Mouse (Mus musculus): ENCODE measurements around the gene Inpp5e.

Inpp5e gene

DNA sequence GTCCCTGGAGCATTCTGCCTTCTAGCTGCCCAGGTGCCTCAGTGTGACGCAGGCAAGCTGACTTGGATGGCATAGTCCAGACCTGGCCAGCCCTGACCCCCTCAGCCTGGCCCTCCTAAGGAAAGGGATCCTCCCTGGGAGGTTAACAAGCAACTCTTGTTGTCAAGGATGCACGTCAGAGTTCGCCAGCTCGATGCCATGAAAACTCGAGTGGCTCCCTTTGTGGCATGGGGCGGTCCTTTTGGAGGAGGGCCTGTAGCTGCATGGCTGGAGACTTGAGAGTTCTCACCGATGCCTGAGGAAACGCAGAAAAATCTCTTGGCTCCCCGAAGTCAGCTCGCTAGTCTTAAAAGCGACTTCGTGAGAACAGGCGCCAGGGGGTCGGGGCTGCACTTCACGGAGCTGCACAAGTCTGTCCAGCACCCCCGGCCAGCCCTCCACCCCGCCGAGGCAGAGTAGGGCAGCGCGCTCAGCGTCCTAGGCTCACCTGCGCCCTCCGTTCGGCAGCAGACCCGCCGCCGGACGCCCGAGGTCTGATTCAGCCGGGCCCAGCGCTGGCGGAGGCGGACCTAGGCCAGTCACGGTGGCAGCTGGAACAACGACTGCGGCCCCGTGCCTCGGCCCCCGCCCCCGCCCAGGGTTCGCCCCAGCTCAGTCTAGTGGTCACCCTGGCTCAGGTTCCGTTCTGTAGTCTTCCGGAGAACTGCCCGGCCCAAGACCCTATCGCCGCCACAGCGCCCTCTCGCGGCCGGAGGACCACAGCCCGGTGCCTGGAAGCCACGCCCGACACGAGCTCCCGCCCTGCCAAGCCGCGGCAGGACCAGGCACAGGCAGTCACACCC lies at the start of gene Inpp5e:
Gene Inpp5e (minus strand): TSS at position 689 of the 842 bp plus-strand sequence.
- DNase-seq (ENCODE audit: low read depth), result peak; percentile 89

DNA sequence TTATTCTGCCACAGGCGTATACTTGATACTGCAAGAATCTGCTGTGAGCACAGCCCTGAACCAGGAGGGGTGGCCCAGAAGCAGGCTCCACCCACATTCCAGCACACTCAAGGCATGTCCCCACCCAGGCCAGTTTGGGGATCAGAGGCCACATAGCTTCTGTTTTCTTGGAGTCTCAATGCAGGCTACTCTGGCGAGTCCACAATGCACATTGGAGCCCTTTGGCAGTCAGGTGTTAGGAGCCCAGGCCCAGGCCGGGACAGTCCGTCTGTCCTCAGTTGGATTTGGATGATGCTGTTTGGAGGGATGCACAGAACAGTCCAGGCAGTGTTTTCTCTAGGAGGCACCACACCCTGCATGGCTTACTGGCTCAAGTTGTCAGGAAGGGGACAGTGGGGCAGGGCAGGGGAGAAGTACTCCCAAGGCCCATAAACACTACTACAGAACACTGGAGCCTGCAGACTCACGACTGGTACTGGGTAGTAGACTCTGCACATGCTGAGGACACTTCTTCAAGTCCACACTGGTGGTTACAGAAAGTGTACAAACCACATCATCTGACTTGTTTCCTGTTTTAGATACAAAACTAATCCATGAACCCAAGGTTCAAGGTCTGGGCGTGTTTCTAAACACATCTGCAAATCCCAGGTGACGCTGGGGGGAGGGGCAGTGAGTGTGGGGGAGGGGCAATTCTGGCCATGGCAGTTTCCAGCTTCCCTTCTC lies 49.6 kb upstream of the Inpp5e start:
- DNase-seq (ENCODE audit: low read depth), result no peak

DNA sequence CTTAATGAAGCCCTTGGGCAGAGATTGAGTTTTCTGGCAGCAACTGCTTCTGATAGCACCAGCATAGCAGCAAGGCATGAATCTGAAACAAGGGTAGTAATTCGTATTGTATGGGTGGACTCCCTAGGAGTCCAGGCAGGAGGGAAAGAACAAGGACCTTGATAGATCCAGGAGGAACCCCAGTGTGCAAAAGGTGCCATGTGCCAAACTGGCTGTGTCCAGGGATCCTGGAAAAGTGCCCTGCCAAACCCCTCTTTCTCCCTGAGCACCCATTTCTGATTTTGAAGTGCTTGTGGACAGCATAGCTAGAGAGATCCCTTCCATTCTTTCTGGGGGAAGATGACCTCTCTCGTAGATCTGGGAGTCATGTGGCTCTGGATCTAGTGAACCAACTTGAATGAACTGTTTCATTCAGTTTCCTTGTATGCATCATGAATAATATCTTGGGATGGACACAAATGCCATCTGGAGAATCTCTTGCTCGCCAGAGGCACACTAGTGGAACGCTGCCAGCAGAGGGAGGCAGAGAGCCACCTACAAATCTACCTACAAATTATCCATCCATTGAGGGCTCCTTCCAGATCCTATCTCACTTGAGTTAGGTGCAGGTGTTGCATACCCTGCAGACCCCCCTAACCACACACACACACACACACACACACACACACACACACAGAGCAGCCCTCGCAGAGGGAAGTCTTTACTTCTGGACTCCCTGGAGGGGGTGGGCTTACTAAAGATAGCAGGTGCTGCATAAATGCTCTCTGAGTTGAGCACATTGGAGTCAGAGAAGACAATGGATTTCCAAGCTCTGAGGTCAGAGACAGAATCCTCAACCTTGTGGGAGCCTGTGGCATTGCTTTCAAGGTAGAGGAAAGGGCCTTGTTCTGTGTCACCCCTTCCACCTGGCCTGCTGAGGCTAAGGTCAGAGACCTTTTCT lies 40.4 kb upstream of the Inpp5e start:
- DNase-seq (ENCODE audit: low read depth), result peak; percentile 45

DNA sequence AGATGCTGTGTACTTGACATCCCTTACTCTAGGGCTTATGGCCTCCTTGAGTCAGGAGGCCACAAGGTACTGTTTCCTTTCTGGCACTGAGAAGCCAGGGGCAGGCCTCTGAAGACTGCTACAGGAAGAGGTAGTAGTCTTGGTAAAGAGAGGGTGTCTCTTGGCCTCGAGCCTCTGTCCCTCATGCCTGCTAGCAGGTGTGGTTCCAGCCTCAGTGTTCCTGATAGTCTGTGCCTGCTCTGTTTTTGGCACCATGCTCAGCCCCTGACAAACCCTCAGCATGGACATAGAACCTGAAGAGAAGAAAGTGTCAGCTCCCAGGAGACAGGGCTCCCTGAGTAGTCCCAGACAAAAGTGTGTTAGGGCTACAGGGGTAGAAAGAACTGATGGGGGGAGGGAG lies 38.4 kb upstream of the Inpp5e start:
- DNase-seq (ENCODE audit: low read depth), result no peak

DNA sequence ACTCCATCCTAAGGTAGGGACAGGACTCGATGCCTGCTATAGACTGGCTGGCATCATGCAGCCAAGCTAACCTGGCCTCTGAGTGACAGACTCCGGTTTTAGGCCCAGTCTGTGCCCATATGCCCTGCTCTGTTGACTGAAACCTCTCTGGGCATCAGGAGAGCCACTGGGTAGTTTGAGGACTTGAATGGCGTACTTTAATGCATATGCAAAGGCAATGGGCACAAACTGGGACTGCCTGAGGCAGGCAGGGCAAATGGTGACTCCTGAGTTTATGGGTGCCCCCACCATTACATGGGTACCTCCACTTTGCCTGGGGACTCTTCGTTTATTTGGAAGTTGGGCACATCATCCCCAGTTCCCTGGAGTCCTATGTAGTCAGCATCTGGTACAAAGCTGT lies 37.7 kb upstream of the Inpp5e start:
- DNase-seq (ENCODE audit: low read depth), result no peak

DNA sequence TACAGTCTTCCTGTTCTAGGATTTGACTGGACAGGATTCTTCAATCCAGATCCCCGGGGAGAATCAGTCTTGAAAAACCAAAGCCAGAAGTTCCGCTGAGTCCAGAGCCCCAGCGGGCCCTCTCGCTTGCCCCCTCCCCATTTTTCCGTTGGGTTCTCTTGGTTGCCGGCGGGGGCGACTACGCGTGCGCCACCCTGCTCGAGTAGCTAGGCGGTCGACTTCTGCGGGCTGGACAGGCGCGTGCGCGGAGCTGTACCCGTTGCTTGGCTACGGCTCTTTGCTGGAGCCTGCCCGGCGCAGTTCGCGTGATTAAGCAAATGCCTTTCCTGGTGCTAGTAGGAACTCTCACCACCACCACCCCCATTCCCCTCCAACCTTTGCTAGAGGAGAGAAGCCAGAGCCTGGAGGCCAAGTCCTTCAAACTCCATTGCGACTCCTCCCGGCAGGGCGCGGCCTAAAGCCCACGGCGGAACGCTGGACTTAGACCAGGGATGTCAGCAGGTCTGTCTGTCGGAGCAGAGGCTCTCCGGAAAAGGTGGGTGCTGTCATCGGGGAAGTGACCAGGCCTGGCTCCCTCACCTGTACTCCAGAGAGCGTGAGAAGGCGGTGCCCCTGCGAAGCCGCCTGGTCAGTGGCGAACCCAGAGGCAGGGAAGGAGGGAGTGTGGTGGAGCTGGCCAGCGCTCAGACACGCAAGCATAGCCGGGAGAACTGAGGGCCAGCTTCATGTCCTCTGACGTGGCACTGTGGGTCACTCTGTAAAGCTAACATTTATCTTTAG lies 36.9 kb upstream of the Inpp5e start:
- peak; percentile 80 for DNase-seq (ENCODE audit: low read depth)

DNA sequence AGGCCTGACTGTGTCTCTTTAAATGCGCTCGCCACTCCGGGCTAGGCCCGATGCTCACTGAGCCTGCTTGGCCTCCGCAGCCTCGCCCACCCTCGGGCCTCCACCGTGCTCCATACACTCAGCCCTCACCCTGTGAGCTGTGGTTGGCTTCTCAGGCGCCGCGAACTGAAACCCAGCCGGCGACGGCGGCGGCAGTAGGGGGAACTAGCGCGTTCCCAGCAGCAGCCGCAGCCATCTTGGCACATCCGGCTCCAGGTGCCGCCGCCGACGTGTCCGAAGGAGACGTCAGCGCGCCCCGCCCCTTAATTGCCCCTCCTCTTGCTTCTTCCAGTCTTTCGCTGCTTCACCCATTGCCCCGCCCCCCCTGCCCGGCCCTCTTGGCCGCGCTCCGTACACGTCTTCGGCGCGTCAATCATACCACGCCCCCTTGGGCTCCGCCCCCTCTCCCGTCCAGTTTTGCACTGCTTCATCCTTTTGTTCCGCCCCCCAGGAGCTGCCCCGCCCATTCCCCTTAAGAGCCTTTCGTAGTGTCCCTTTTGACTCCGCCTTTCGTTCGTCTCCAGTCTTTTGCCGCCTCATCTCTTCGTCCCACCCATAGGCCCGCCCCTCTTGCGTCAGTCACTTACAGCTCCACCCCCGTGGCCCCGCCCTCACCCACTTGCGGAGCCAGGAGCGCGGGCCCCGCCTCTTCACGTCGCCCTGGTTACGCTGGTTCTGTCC lies 36.1 kb upstream of the Inpp5e start, which contains the start of gene Sec16a:
Gene Sec16a (minus strand): TSS at position 271 of the 720 bp plus-strand sequence.
- DNase-seq (ENCODE audit: low read depth), result peak; percentile 100

DNA sequence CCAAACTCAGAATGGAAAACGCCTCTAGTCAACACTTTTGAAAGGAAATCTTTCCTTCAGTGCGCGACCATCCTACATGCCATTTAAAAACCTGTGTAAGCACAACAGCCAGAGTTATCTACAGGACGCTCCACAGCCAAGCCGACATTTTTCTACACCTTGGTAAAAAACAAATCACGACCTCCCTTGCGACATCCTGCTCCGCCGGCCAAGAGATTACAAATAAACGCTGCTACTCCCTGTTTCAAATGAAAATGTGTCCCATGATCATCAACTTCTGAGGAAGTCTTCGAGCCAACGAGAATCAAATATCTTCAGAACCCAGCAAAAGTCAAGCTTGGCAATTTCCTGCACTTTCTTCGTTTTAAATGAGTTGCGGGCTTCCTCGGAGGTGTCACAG lies 35.4 kb upstream of the Inpp5e start:
- DNase-seq (ENCODE audit: low read depth), result no peak

DNA sequence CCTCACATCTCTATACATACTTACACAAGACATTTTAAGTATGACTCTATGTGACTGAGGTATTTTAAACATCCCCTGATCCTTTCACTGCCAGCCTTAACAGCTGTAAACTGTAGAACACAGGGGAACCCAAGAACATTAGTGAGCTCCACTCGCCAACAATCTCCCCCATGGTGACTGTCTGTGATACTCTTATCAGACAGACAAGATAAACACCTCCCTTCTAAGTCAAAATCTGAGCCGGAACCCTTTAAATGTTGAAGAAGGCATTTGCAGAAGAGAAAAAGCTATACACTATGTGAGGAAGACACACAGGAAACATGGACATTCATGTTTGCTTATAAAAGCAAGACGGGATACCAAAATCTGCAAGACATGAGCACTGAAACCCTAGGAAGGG lies 34.9 kb upstream of the Inpp5e start:
- DNase-seq (ENCODE audit: low read depth), result no peak

DNA sequence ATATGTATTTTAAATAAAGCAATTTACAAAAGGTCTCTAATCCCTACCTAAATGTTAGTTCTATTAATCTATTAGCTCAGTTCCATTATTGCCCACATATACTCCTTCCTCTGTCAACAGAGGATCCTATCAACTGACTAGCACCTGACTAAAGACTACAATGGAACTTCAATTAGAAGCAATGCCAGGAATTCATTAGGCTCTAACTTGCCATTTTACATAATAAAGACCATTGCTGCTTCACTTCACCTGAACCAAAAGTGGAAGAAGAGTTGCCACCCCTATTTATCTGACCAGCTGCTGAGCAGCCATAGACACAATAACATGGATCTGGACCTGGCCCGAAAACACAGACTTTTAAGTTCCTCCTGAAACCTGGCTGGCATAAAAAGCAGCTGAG lies 33.8 kb upstream of the Inpp5e start:
- DNase-seq (ENCODE audit: low read depth), result no peak

DNA sequence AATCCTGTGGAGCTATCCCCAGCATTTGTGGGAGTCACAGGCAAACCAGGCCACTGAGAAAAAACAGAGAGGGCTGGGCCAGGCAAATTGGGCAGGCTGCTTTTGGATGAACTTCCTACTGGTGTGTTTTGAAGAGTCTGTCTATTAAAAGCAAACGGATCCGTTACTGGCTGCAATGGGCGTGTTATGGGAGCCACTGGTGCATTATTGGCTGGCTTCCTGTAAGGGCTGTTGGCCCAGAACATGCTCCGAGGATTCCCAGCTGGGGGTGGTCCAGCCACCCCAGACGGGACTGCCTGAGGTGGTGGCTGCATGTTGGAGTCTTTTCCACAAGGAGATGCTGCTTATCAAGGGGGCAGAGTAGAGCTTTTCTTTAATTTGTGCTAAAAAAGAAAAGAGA lies 32.7 kb upstream of the Inpp5e start:
- DNase-seq (ENCODE audit: low read depth), result no peak

DNA sequence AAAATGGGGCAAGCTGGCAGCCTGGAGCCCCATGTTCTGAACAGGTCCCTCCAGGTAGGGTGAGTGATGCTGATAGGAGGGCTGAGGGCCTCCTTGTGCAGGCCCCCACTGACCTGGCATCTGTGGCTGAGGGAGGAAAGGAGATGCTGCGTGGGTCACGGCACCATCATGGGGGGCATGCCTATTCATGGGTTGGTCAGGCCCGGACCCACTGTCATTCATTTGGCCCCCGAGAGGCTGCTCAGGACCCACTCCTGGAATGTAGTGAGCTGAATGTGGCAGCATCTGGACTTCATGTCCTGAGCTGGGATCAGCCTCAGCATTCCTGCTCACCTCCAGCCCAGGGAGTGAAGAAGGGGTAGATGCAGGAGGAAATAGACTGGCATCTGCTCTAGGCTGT lies 32.3 kb upstream of the Inpp5e start:
- DNase-seq (ENCODE audit: low read depth), result no peak

DNA sequence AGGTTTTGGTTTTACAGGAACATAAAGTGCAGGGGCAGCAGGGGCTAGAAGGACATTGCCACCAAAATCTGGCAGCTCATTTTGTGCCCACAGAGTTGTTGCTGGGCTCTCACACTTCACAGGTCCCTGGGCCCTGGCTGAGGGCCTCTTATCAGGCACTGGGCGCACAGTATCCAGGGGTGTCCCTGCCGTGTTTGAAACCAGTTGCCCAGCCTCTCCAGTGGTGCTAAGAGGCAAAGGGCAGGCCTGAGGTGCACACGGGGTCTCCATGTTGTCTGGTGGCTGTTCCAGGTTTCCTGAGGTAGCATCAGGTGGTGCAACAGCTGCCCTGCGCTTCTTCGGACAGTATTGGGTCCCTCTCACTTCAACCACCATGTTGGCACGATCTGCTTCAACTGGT lies 30.7 kb upstream of the Inpp5e start:
- DNase-seq (ENCODE audit: low read depth), result no peak

DNA sequence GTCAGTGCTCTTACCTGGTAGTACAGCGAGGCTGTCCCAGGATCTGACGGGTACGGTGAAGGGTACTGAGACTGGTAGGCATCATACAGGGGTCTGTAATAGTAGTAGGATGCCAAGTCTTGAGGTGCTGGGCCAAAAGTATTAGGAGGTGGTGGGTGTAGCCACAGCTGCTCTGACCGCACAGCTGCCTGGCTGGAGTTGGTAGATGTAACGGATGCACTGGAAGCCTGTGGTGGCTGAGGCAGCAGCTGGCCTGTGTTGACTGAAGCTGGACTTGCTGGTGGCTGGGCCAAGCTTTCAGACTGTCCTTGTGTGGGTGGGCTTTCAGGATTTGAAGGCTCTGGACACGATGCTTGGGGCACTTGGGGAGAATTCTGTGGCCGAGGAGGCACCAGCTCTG lies 29.4 kb upstream of the Inpp5e start:
- DNase-seq (ENCODE audit: low read depth), result no peak

DNA sequence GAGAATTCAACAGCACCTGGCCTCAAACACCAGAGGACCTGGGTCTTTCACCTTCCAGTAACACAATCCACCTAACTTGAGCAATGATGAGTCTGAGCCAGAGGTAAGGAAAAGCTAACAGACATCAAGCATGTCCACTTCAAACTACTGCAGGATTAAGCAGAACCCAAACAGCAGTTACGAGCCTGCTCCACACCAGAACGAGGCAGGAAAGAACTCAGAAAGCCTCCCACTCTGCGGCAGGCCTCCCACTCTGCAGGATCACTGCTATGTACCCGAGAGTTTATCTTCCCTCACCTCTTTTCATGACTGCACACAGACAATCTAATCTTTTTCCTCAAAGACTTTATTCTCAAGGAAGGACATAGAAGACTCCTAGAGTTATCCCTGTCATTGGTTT lies 28.2 kb upstream of the Inpp5e start:
- no peak for DNase-seq (ENCODE audit: low read depth)

DNA sequence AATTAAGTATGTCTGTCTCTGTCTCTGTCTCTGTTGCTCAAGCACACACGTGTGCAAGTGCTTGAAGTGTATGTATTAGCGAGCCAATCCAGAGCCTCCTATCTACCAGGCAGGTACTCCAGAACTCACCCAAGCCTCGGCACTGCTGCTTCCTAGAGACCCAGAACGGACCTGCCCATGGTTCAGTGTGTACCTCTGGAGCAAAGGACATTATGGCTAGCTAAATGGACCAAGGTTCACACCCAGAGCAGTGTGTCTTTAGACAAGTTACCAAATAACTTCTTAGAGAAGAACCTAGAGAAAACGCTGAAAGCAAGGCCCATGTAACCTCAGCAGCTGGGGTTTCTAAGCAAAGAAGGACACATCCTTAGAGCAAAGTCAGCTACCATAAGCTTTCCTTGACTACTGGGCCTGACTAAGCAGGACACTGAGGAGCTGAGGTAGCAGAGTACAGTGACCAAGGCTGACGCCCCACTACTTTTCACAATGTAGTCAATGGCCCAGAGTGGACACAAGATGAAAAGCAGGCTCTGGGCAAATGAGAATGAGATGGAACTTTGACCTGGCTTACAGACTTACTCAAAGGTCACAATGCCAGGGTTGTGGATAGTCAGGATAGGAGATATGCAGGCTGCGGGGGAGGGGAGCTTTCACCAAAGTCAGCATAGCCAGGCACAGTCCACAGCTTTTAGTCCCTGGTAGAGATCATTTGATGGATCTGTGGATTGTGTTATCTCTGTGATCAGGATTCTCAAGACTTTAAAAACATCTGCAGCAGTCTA lies 26.0 kb upstream of the Inpp5e start:
- DNase-seq (ENCODE audit: low read depth), result no peak

DNA sequence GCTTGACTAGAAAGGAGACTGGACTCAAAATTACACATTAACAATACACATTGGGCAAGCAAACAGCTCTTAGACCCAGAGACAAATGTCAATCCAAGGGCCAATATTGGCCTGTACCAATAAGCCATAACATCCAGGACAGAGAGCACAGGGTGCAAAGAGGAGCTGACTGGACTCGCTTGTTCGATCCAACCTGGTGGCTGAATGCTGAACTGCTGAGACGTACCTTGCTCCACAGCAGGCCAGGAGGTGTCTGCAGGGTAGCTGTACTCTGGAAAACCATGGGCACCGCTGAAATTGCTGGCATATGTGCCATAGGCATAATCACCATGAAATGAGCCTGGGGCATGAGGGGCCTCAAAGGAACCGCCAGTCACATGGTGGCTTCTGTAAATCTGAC lies 20.8 kb upstream of the Inpp5e start:
- DNase-seq (ENCODE audit: low read depth), result no peak

DNA sequence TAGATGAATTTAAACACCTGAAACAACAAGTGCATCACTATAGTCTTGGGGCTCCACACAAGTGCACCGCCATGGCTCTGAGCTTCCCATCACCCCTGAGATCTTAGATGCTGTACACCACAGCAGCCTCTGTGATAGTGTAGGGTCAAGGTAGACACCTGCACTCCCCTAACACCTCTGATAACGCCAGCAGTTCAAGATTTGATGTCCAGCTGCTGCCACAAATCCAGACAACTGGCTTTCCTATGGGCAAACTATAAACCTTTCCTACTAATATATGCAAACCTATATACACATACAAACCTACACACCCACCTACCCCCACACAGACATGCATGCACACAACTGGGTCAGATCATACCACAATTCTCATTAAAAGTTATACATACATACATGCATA lies 15.5 kb upstream of the Inpp5e start:
- DNase-seq (ENCODE audit: low read depth), result no peak

DNA sequence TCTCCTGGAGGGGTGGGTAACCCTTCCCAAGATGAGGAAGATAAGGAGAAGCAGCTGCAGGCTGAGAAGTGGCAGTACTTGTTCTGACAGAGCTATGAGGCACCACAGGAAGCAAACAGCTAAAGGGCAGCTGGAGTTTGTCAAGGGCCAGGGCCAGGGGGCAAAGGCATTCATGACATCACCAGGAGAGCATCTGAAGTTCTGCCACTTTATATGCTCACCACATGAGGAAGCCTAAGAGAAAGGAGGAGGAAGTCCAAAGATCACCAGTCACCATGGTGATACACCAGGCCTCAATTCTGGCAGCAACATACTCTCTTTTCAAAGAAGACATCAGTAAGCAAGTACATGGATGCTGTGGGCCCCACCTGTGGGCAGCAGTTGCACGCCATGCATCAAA lies 14.1 kb upstream of the Inpp5e start:
- DNase-seq (ENCODE audit: low read depth), result no peak

DNA sequence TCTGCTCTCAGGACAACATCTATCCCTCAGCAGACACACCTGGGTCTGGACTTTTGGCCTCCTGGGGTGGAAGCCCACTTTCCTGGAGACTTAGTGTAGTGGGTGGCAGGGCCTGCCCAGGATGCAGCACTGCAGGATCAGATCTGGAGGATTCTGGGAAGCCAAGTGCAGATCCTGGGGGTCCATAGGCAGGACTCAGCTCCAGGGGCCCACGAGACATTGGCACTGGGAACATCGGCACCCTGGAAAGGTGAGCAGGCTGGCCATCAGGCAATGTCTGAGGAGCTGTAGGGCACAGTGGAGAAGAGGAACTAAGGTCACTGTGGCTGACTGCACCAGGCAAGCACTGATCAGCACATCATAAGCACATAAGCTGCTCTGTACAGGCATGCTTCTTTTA lies 13.0 kb upstream of the Inpp5e start:
- DNase-seq (ENCODE audit: low read depth), result no peak

All from c-Kit-positive CD71-negative TER-119-negative erythroid progenitor cells, embryonic 14.5 days (primary cell).